Mouse (Mus musculus) macrophage (primary cell): ENCODE data around the gene Tbxas1. TPM values are rescaled to one million over a fixed set of nuclear protein-coding genes. Genes with fewer than 3 reads are reported as not detected.

Experiments
- H3K27ac ChIP-seq: fragments of 350-480 bp; formaldehyde crosslinking; 2 replicates; pipeline ENCODE4 v1.9.0; 2021
- H3K36me3 ChIP-seq: fragments of 350-480 bp; formaldehyde crosslinking; 2 replicates; pipeline ENCODE4 v1.9.0; 2021; ENCODE audit errors: inconsistent target
- H3K4me3 ChIP-seq: fragments of 350-480 bp; formaldehyde crosslinking; 2 replicates; pipeline ENCODE4 v1.9.0; 2021; ENCODE audit errors: inconsistent target
- H3K79me2 ChIP-seq: fragments of 350-480 bp; formaldehyde crosslinking; 2 replicates; pipeline ENCODE4 v1.9.0; 2021; ENCODE audit errors: inconsistent target
- WGBS: methylation state at CpG from one replicate; pipeline ENCODE4 v1.1.7; 2026; ENCODE audit warnings: inconsistent platforms; ENCODE audit not compliant: missing documents; 5-methylcytosine and 5-hydroxymethylcytosine counted together
- polyA plus RNA-seq: library from polyadenylated mRNA; stranded (reverse); fragments of 250-400 nt; gene quantifications from 3 replicates; pipeline ENCODE4 v1.2.4, GENCODE M21; 2018; ENCODE audit warnings: inconsistent platforms

The Tbxas1 gene
- polyA plus RNA-seq, 1 experiment from 2014 or later: 131 TPM

DNA sequence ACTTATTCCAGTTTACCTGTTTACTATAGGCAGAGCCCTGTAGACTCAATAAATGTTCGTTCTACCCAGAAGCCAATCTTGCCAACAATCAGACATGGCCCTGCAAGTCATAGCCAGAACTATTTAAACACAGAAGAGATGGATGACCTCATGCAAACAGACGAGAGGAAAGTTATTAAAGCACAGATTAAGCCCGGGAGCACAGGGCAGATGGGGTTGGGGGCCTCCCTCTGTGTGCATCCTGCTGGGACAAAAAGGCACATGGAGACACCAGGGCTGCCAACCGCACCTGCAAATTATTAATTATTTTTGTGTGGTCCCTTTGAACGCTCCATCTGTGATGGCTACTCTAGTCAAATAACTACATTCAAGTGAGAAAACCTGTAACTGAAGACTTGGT, 29.3 kb upstream of the Tbxas1 start:
- Histone ChIP-seq H3K36me3 (no peaks in the 10 kb centered on the region), H3K4me3 (no peak overlapping the region), H3K79me2 (peaks cover 100% of the 10 kb centered on the region), H3K27ac (no peak overlapping the region)
- 96% methylated on average over 4 of the region's 5 CpGs for WGBS

DNA sequence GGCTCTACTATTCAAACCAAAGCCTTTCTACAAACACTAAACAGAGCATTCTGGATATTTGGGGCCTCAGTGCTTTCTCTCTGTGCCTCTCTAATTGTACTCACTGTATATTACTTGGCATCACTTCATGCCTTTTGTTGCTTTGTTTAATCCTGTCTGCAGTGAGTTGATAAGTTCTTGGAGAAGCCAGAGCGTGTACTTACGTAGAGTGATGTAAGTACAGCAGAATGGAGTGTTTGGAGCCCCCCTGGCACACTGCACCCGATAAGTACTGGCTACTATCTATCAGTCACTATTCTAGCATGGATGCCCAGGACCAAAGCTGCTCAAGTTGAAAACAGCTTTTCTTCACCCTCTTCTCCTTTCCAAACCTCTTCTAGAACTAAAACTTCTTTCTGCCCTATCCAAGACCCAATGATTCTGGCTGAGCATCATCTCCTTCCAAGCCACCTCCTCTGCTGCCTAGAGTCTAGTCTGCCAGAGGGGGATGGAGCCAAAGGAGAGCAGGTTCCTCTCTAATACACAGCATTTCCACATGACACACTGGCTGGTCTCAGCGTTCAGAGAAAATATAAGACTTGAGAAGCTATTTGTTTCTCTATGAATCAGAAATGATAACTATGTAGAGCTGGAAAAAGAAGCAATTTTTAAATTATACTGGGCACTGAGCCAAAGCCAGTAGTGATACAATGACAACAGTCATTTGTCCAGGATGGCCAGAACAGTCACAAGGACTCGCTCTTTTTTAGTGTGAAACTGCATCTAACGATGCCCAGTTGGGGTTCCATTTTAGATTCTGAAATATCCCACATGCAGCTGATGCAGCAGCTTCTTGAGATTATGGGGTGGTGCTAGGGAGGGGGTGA, 28.6 kb upstream of the Tbxas1 start:
- H3K27ac ChIP-seq: no peak overlapping the region

DNA sequence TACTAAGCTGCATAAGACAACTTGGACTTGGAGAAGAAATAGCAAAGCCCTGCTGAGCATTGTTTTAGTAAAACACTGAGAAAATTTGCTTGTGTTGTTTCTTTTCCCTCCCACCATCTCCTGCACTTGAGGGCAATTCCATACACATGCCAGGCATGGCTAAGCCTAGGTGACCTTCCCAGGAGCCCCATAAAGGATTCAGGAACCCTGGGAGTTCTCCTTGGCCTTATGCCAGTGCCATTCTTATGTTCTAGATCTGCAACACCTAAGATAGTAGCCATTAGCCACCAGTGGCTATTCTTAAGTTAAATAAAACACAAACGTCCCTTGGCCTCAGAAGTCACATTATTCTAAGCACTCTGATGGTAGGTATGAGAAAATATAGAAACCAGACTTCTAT, 27.8 kb upstream of the Tbxas1 start:
- Histone ChIP-seq H3K79me2 (peaks cover 100% of the 10 kb centered on the region), H3K27ac (no peak overlapping the region), H3K4me3 (no peak overlapping the region), H3K36me3 (no peaks in the 10 kb centered on the region)
- WGBS: 100% methylated on average over 1 of the region's 1 CpGs

More for the DNA sequence above, 28.6 kb upstream of the Tbxas1 start:
- no peak overlapping the region for H3K4me3 ChIP-seq
- no peaks in the 10 kb centered on the region for H3K36me3 ChIP-seq
- peaks cover 100% of the 10 kb centered on the region for H3K79me2 ChIP-seq
- 93% methylated on average over 6 of the region's 6 CpGs for WGBS

DNA sequence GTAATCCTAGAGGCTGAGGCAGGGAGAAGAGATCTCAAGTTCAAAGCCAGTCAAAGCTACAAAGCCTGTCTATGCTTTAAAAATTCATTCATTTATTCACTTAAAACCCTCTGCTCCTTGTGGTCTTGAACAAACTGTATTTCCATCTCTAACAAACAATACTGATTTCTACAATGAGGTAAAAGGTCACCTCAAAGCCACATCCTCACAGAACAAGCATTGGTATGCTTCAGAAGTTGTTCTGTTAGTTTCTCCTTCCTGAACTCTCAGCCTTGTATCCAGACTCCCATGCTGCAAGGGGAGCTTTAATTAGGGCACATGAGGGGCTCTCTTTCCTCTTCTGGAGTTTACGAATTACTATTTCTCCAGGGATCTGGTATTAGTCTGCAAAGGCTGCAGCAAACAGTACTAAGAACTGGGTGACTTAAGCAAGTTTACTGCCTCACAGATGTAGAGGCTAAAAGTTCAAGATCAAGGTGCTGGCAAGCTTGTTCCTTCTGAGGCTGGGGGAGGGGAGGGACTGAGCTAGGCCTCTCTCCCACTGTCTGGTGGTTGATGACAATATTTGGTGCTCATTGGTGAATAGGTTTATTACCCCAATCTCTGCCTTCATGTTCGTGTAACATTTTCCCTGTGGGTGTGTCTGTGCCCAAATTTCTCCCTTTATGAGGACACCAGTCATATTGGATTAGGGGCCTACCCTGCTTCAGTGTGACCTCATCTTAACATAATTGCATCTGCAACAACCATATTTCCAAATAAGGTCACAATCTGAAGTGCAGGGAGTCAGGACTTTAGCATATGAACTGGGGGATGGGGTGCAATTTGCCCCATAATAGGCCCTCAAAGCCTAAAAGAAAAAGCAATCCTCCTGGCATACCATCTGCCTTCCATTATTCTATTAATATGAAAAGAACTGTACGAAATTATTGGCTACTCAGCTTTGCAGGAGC, 27.0 kb upstream of the Tbxas1 start:
- H3K79me2 ChIP-seq: peaks cover 100% of the 10 kb centered on the region
- no peaks in the 10 kb centered on the region for H3K36me3 ChIP-seq
- H3K4me3 ChIP-seq: no peak overlapping the region
- WGBS: 95% methylated on average over 3 of the region's 3 CpGs
- H3K27ac ChIP-seq: no peak overlapping the region

DNA sequence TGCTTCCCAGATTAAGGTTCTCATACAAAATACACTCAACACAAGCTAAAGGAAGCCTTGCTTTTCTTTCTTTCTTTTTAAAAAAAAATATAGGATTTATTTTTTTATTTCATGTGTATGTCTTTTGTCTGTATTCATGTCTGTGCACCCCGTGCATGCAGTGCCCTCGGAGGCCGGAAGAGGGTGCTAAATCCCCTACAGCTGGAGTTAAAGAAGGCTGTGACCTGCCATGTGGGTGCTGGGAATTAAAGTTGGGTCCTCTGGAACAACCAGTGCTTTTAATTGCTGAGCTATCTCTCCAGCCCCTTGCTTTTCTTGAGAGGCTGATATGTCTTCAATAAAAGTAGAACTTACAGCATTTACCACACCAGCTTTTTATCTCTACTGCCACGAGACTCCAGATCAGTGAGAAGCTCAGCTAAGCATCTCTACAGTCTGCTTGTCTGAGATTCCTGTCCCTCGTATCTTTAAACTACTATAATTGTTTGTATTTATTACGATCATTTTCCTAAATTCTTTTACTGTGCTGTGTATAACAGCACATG, 24.4 kb upstream of the Tbxas1 start:
- no peaks in the 10 kb centered on the region for H3K36me3 ChIP-seq
- no peak overlapping the region for H3K4me3 ChIP-seq
- H3K79me2 ChIP-seq: peaks cover 100% of the 10 kb centered on the region
- WGBS: 98% methylated on average over 6 of the region's 6 CpGs
- no peak overlapping the region for H3K27ac ChIP-seq

DNA sequence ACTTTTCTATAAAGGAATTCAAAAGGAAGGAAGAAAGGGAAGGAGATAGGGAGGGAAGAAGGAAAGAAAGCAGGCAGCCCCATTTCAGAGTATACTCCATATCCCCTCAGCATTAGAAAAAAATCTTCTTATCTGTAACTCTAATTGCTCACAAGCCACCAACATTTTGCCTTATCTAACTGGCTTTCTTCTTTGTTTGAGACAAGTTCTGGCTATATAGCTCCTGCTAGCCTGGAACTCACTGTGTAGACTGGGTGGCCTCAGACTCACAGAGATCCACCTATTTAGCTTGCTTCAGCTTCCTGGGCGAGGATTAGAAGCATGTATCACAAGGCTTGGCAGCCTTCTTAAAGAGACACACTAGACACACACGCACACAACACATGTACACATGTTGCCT, 23.5 kb upstream of the Tbxas1 start:
- 100% methylated on average over 2 of the region's 2 CpGs for WGBS
- H3K27ac ChIP-seq: no peak overlapping the region
- peaks cover 100% of the 10 kb centered on the region for H3K79me2 ChIP-seq
- no peak overlapping the region for H3K4me3 ChIP-seq
- H3K36me3 ChIP-seq: no peaks in the 10 kb centered on the region

DNA sequence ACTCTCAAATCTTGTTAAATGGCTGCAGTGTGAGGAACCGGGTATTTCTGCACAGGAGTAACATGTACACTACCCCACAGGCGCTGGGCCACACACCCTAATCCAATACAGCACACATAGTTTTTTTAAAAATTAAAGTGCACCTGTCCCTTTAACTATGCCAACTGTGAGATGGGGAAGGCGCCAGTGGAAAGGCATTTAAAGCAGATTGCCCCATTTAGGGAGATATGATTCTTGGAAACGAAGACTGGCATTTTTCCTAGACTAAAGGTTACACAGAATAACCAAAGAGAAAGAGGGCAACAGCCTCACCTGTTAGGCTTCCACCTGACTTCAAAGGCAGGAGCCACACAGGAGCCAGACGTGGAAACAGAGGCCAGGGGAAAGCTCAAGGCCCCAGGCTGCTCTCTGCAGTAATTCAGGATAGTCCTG, 21.6 kb upstream of the Tbxas1 start:
- no peak overlapping the region for H3K4me3 ChIP-seq
- H3K79me2 ChIP-seq: peaks cover 100% of the 10 kb centered on the region
- WGBS: 97% methylated on average over 5 of the region's 5 CpGs
- no peaks in the 10 kb centered on the region for H3K36me3 ChIP-seq
- H3K27ac ChIP-seq: no peak overlapping the region

DNA sequence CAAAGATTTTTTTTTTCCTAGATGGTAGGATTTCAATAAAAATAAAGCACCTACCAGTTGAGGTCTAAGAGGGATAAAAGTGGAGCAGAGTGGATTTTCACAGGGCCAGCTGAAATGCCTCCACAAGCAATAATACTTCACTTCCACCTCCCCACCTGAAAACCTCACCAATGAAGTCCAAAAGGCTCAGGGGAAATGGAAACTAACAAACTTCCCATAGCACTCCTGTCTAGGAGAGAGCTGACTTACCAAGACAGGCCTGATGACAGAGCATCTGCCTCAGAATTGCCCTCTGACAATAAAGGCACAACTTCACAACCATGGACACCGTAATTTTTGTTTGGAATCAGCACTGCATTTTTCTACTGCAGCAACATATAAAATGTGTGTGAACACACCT, 15.4 kb upstream of the Tbxas1 start:
- Histone ChIP-seq H3K27ac (no peak overlapping the region), H3K4me3 (no peak overlapping the region), H3K36me3 (no peaks in the 10 kb centered on the region), H3K79me2 (peaks cover 100% of the 10 kb centered on the region)
- WGBS: 85% methylated on average over 1 of the region's 1 CpGs

DNA sequence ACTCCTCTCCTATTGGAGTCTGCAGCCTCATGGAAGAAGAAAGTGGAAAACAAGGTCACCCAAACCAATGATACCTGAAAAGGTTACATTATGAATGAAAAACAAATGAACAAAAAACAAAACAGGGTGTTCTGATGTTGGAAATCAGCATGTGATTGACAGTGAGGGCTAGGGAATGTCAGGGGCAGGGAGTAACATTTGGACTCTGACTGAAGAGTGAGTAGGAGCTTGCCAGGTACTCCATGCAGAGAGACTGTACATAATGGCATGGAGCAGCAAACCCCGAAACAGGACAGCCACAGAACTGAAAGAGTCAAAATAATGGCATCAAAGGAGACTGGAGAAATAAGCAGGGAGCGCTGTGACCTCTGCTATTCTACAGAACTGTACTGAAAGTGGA, 14.9 kb upstream of the Tbxas1 start:
- H3K36me3 ChIP-seq: no peaks in the 10 kb centered on the region
- no peak overlapping the region for H3K27ac ChIP-seq
- no peak overlapping the region for H3K4me3 ChIP-seq
- WGBS: 97% methylated on average over 2 of the region's 2 CpGs
- peaks cover 100% of the 10 kb centered on the region for H3K79me2 ChIP-seq

DNA sequence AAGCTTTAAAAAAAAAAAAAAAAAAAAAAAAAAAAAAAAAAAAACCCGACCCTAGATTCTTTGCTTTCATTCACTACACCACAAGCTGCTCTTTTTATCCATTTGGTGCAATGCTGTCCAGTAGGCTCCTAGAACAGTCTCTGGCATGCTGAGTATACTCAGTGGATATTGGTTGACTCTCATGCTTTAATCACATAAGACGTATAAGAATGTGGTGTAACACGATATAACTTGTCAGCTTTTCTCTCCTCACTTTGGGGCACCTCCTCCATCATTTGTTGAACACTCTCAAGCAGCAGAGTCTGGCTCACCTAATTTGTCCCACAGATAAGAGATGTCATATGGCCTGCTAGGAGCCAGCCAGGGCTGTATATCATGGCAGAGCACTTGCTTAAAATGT, 11.6 kb upstream of the Tbxas1 start:
- WGBS: 94% methylated on average over 2 of the region's 3 CpGs
- Histone ChIP-seq H3K36me3 (no peaks in the 10 kb centered on the region), H3K27ac (no peak overlapping the region), H3K4me3 (no peak overlapping the region), H3K79me2 (peaks cover 100% of the 10 kb centered on the region)

DNA sequence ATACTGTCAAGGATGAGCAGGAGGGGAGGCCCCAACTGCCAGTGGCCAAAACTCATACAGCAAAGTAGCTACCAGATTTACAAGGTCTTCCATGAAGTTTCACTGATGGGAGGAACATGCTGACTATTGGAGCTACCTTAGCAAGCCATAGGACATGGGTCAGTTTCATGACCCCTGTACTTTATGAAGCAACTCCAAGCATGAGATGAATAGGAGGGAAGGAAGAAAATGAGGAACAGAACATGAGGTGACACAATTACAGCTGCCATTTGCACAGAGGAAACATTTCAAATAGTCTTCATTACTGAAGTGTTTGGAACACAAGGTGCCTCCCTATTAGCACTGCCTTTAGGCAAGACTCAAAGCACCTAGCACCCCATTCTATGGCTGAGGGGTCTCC, 9.4 kb upstream of the Tbxas1 start:
- Histone ChIP-seq H3K36me3 (no peaks in the 10 kb centered on the region), H3K4me3 (no peak overlapping the region), H3K27ac (no peak overlapping the region), H3K79me2 (peaks cover 99% of the 10 kb centered on the region)

DNA sequence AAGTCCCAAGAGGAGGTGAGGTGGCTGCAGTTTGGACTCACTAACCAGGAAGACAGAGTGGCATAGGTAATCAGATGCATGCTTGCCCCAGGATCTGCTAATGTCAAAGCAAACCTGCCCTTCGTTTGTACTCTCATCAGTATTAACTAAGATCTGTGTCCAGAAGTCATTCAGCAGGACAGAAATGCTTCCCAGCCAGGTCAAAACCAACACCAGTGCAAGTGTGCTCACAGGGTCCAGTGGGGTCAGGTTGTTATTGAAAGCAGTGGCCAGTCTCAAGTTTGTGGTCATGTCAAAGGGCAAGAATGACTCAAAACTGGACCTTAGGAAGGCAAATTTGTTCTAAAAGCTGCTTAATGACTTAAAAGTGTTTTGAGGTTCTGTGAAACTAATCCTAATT, 8.8 kb upstream of the Tbxas1 start:
- no peak overlapping the region for H3K4me3 ChIP-seq
- no peaks in the 10 kb centered on the region for H3K36me3 ChIP-seq
- no peak overlapping the region for H3K27ac ChIP-seq
- 100% methylated on average over 1 of the region's 1 CpGs for WGBS
- H3K79me2 ChIP-seq: peaks cover 94% of the 10 kb centered on the region

DNA sequence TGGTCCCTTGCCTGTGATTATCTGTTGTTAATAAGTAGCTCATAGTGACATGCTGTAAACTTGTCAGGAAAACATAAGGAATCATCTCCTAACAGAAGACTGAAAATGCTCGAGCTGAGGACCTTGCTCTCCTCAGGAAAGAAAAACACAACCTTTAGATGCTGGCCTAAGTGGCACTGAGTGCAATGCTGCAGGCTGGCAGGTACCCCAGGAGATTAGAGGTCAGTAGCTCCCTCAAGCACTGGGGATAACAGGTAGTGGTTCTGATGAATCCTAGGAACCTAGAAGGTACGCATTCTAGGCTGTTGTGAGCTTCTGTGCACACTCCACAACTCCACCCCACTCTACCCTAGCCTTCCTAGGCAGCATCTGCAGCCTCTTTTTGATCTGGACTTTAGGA, 8.4 kb upstream of the Tbxas1 start:
- WGBS: 100% methylated on average over 2 of the region's 2 CpGs
- no peak overlapping the region for H3K27ac ChIP-seq
- no peak overlapping the region for H3K4me3 ChIP-seq
- peaks cover 94% of the 10 kb centered on the region for H3K79me2 ChIP-seq
- H3K36me3 ChIP-seq: no peaks in the 10 kb centered on the region

DNA sequence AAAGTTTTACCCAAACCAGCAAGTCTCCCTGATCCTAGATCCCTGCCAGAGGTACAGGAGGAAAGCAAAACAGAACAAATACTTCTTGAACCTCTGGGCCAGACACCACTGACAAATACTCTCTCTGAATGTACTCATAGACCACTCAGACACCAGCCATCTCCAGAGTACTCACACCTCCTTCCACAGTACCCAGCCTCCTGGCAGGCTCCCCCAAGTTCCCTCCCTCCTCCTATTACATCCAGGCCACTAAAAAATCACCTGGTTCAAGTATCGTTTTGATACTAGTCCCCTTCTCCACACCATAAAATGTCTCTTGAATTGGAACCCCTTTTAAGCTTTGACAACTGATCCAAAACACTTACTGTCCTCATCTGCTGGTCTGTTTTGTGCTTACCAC, 7.9 kb upstream of the Tbxas1 start:
- Histone ChIP-seq H3K27ac (no peak overlapping the region), H3K4me3 (no peak overlapping the region), H3K79me2 (peaks cover 94% of the 10 kb centered on the region), H3K36me3 (no peaks in the 10 kb centered on the region)
- 83% methylated on average over 1 of the region's 1 CpGs for WGBS

DNA sequence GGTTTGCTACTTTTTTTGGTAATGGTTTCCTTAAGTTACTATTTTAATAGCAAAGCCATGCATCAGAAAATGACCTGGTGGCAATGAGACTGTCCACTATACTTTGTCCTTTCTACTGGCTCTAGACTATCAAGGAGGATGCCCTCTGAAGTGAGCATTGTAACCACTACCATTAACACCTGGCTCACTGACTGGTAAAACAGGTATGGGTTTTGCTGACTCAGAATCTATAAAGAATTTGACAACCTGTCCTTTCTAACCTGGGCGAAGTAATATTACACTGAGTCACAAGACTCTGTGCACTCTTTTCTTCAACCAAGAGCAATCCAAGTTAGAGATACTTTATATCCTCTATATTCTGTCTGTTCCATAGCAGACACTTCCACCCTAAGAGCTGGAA, 6.2 kb upstream of the Tbxas1 start:
- WGBS: 91% methylated on average over 1 of the region's 1 CpGs
- Histone ChIP-seq H3K4me3 (no peak overlapping the region), H3K27ac (no peak overlapping the region), H3K36me3 (no peaks in the 10 kb centered on the region), H3K79me2 (peaks cover 94% of the 10 kb centered on the region)
